Mouse (Mus musculus) MEL (cell line): ENCODE measurements around the gene Man2a1.

Source experiments
- CTCF ChIP-seq, 3 experiments: IDR thresholded peaks in 2 of 3; conservative IDR thresholded peaks in 1 of 3; 2 replicates each; pipeline ENCODE4 v1.5.1; 2011 to 2012; ENCODE audit warnings: low read length in 3 of 3, low read depth in 2 of 3, mild to moderate bottlenecking in 2 of 3, improper control_type of control experiment in 1 of 3, inconsistent platforms in 1 of 3, mixed read lengths in 1 of 3, moderate library complexity in 1 of 3; ENCODE audit not compliant: control insufficient read depth in 1 of 3, insufficient read depth in 1 of 3, poor library complexity in 1 of 3, severe bottlenecking in 1 of 3
- ELF1 ChIP-seq: IDR thresholded peaks from 2 replicates; pipeline ENCODE4 v1.6.1; 2014; ENCODE audit warnings: low read depth, mild to moderate bottlenecking, inconsistent platforms, low read length, improper control_type of control experiment, moderate library complexity
- EP300 ChIP-seq, 2 experiments: IDR thresholded peaks; 2 replicates each; pipeline ENCODE4 v1.6.1; 2011; ENCODE audit warnings: improper control_type of control experiment in 2 of 2, low read length in 2 of 2, low read depth in 1 of 2, mild to moderate bottlenecking in 1 of 2
- HCFC1 ChIP-seq: IDR thresholded peaks from 2 replicates; pipeline ENCODE4 v1.6.1; 2012; ENCODE audit warnings: low read depth, mild to moderate bottlenecking, inconsistent platforms, low read length, improper control_type of control experiment, moderate library complexity
- MAX ChIP-seq: IDR thresholded peaks from 2 replicates; pipeline ENCODE4 v1.6.1; 2011; ENCODE audit warnings: low read length, improper control_type of control experiment
- MYC ChIP-seq: IDR thresholded peaks from 2 replicates; pipeline ENCODE4 v1.6.1; 2011; ENCODE audit warnings: low read depth, mild to moderate bottlenecking, low read length, improper control_type of control experiment, moderate library complexity
- NELFE ChIP-seq: IDR thresholded peaks from 2 replicates; pipeline ENCODE4 v1.6.1; 2011; ENCODE audit warnings: low read depth, low read length, improper control_type of control experiment
- POLR2A ChIP-seq, 2 experiments: IDR thresholded peaks; 2 replicates each; pipeline ENCODE4 v1.6.1; 2011 to 2012; ENCODE audit warnings: low read length in 2 of 2, mild to moderate bottlenecking in 2 of 2, control low read depth in 1 of 2, improper control_type of control experiment in 1 of 2, low read depth in 1 of 2, moderate library complexity in 1 of 2; ENCODE audit not compliant: control insufficient read depth in 1 of 2, insufficient read depth in 1 of 2, poor library complexity in 1 of 2
- POLR2AphosphoS2 ChIP-seq: IDR thresholded peaks from 2 replicates; pipeline ENCODE4 v1.6.1; 2011; ENCODE audit warnings: low read length, improper control_type of control experiment
- SIN3A ChIP-seq: IDR thresholded peaks from 2 replicates; pipeline ENCODE4 v1.6.1; 2012; ENCODE audit warnings: low read length, improper control_type of control experiment, inconsistent platforms
- SMC3 ChIP-seq: IDR thresholded peaks from 2 replicates; pipeline ENCODE4 v1.6.1; 2011; ENCODE audit warnings: low read depth, low read length, improper control_type of control experiment
- TCF12 ChIP-seq: IDR thresholded peaks from 2 replicates; pipeline ENCODE4 v1.6.1; 2014; ENCODE audit warnings: low read depth, mild to moderate bottlenecking, inconsistent platforms, low read length, improper control_type of control experiment, moderate library complexity
- USF1 ChIP-seq: IDR thresholded peaks from 2 replicates; pipeline ENCODE4 v1.6.1; 2014; ENCODE audit warnings: low read depth, mild to moderate bottlenecking, inconsistent platforms, low read length, improper control_type of control experiment, moderate library complexity

DNA sequence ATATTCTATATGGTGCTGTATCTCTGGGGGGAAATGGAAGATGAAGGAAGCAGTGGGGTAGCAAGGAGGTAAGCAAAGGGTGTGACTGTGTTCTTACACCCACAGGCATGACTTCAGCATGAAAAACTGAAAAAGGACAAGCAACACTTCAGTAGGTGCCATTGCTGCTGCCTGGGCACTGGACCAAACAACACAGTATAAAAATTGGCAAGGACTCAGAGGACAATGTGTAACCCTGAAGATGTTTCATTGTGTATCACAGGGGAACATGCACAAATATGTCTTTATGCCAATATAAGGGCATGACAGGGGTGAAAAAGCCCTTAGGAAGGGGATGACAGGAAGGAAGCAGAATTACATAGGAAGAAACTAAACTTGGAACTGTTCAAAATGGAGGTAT is 172.1 kb downstream of the Man2a1 start:
- no peak for TF ChIP-seq SMC3
- TF ChIP-seq CTCF (IDR thresholded peaks at IDR 0.05 in 2 of 3, conservative IDR thresholded peaks at IDR 0.05 in 1 of 3; ENCODE audit: control insufficient read depth in 1 of 3, insufficient read depth in 1 of 3, low read depth in 2 of 3, low read length in 3 of 3, poor library complexity in 1 of 3, severe bottlenecking in 1 of 3): no peak
- TF ChIP-seq HCFC1: no peak
- no peak for TF ChIP-seq TCF12
- TF ChIP-seq MAX: no peak
- TF ChIP-seq MYC: no peak
- no peak for TF ChIP-seq POLR2A (IDR thresholded peaks at IDR 0.05; ENCODE audit: control insufficient read depth in 1 of 2, insufficient read depth in 1 of 2, low read depth in 1 of 2, low read length in 2 of 2, poor library complexity in 1 of 2)
- TF ChIP-seq EP300 (IDR thresholded peaks at IDR 0.05; ENCODE audit: low read depth in 1 of 2, low read length in 2 of 2): no peak
- no peak for TF ChIP-seq NELFE
- no peak for TF ChIP-seq USF1
- TF ChIP-seq POLR2AphosphoS2: no peak
- TF ChIP-seq SIN3A: no peak
- no peak for TF ChIP-seq ELF1
